In the genomic region with DNA sequence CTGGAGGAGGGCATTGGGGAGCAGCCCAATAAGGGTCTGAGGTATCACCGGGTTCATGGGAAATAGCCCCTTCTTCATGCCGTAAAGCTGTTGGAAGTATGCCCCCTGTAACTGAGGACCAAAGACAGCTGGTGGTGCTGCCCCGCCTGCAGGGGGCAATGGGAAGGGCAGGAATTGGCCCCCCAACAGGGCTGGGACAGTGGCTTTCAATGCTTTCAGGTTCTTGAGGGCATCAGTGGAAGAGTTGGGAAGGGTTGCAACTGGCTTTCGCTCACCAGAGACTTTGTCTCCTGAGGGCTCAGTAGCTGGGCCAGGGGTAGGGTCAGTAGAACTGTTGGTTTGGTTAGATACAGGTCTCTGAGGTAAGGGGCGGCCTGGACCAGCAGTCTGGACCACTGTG, we compare ENCODE assay signal across 9 mouse cellular contexts. TPM values are rescaled to one million over a fixed set of nuclear protein-coding genes. Genes with fewer than 3 reads are reported as not detected.
DNase-seq lines count a peak whose midpoint lies in the region; ATAC-seq lines count a peak whose summit lies in the region.
"Had no signal": no experiment of that assay in that cellular context is flagged by ENCODE, and none has a peak within 500 bp of the region (broad histone marks: within the 10 kb centered on the region; RNA-seq: fewer than 3 reads in every experiment).

No protein-coding gene starts in this region.

- H3K36me3 ChIP-seq in kidney, embryonic 14.5 days (ENCODE audit: control insufficient read depth, insufficient read depth, low read length): peaks cover 14% of the 10 kb centered on the region
- peaks cover 78% of the 10 kb centered on the region for H3K36me3 ChIP-seq in forebrain, embryonic 14.5 days (ENCODE audit: control insufficient read depth, insufficient read depth, low read length)
- peaks cover 65% of the 10 kb centered on the region for H3K36me3 ChIP-seq in hindbrain, embryonic 14.5 days (replicated peaks; ENCODE audit: control insufficient read depth, insufficient read depth)
- peaks cover 54% of the 10 kb centered on the region for H3K36me3 ChIP-seq in midbrain, embryonic 12.5 days

- no peaks in the 10 kb centered on the region for H3K27me3 ChIP-seq in kidney, embryonic 14.5 days (ENCODE audit: control insufficient read depth, insufficient read depth, low read length)
- no peaks in the 10 kb centered on the region for H3K27me3 ChIP-seq in forebrain, embryonic 14.5 days (replicated peaks; ENCODE audit: control insufficient read depth, insufficient read depth, low read length)
- H3K27me3 ChIP-seq in hindbrain, embryonic 14.5 days (ENCODE audit: control insufficient read depth, insufficient read depth, low read length): no peaks in the 10 kb centered on the region
- peaks cover 3% of the 10 kb centered on the region; the same call in 1 of the 2 replicates for H3K27me3 ChIP-seq in midbrain, embryonic 12.5 days

- peak overlapping the region; percentile 33 for H3K4me2 ChIP-seq in kidney, embryonic 14.5 days (replicated peaks; ENCODE audit: low read depth, low read length)
- H3K4me2 ChIP-seq in forebrain, embryonic 14.5 days (ENCODE audit: low read length): peak overlapping the region; percentile 38
- H3K4me2 ChIP-seq in hindbrain, embryonic 14.5 days (replicated peaks): peak overlapping the region; percentile 20; the same call in 1 of the 2 replicates
- no peak overlapping the region for H3K4me2 ChIP-seq in midbrain, embryonic 12.5 days (replicated peaks)

- H3K9me3 ChIP-seq in kidney, embryonic 14.5 days (ENCODE audit: control insufficient read depth, low read length): no peaks in the 10 kb centered on the region
- no peaks in the 10 kb centered on the region for H3K9me3 ChIP-seq in forebrain, embryonic 14.5 days (replicated peaks; ENCODE audit: control insufficient read depth, low read length)
- H3K9me3 ChIP-seq in hindbrain, embryonic 14.5 days (ENCODE audit: control insufficient read depth, low read length): no peaks in the 10 kb centered on the region
- H3K9me3 ChIP-seq in midbrain, embryonic 12.5 days: no peaks in the 10 kb centered on the region

- no peak overlapping the region for H3K27ac ChIP-seq in kidney, embryonic 14.5 days (ENCODE audit: low read depth, low read length)
- peak overlapping the region; percentile 63 for H3K27ac ChIP-seq in forebrain, embryonic 14.5 days (ENCODE audit: low read depth, low read length)
- no peak overlapping the region for H3K27ac ChIP-seq in hindbrain, embryonic 14.5 days
- H3K27ac ChIP-seq in midbrain, embryonic 12.5 days (replicated peaks): no peak overlapping the region

- 75% methylated on average over 5 of the region's 5 CpGs for WGBS in kidney, embryonic 14.5 days
- WGBS in forebrain, embryonic 14.5 days: 86% methylated on average over 5 of the region's 5 CpGs
- 87% methylated on average over 5 of the region's 5 CpGs for WGBS in hindbrain, embryonic 14.5 days
- WGBS in midbrain, embryonic 12.5 days: 86% methylated on average over 5 of the region's 5 CpGs

- peaks cover 16% of the 10 kb centered on the region; the same call in 1 of the 2 replicates for H3K4me1 ChIP-seq in kidney, embryonic 14.5 days (ENCODE audit: control insufficient read depth, insufficient read depth, low read length)
- H3K4me1 ChIP-seq in forebrain, embryonic 14.5 days (ENCODE audit: control insufficient read depth, insufficient read depth, low read length): peaks cover 40% of the 10 kb centered on the region
- peaks cover 15% of the 10 kb centered on the region; the same call in 1 of the 2 replicates for H3K4me1 ChIP-seq in hindbrain, embryonic 14.5 days (replicated peaks; ENCODE audit: control insufficient read depth, insufficient read depth, low read length)
- H3K4me1 ChIP-seq in midbrain, embryonic 12.5 days: peaks cover 32% of the 10 kb centered on the region

- DNase-seq in kidney, adult 11 months: no peak
- DNase-seq in forebrain, embryonic 14.5 days (ENCODE audit: low spot score): no peak
- DNase-seq in hindbrain, embryonic 14.5 days (ENCODE audit: low spot score): no peak
- no peak for DNase-seq in ovary, adult 18-20 months (ENCODE audit: low spot score)
- DNase-seq in adrenal gland, adult 8-10 months: no peak
- DNase-seq: gastrocnemius, postnatal 25 days; lung, postnatal 36 days had no signal

- no peak for ATAC-seq in kidney, embryonic 14.5 days (ENCODE audit: low FRiP score, low TSS enrichment)
- no peak for ATAC-seq in forebrain, embryonic 14.5 days
- ATAC-seq in hindbrain, embryonic 14.5 days (ENCODE audit: low FRiP score): no peak
- 0 out of 2 replicates have a peak, but pooled peaks have one; percentile 17 for ATAC-seq in midbrain, embryonic 12.5 days (ENCODE audit: low FRiP score, low read depth)

- H3K9ac ChIP-seq in kidney, embryonic 14.5 days (ENCODE audit: low read depth, low read length): peak overlapping the region; percentile 28; the same call in 1 of the 2 replicates
- peak overlapping the region; percentile 40 for H3K9ac ChIP-seq in forebrain, embryonic 14.5 days (ENCODE audit: low read length)
- no peak overlapping the region for H3K9ac ChIP-seq in hindbrain, embryonic 14.5 days
- H3K9ac ChIP-seq in midbrain, embryonic 12.5 days (replicated peaks): no peak overlapping the region

- H3K4me3 ChIP-seq in kidney, embryonic 14.5 days (ENCODE audit: low read length): no peak overlapping the region
- H3K4me3 ChIP-seq in forebrain, embryonic 14.5 days (ENCODE audit: low read depth, low read length): peak overlapping the region; percentile 8; the same call in 1 of the 2 replicates
- H3K4me3 ChIP-seq in hindbrain, embryonic 14.5 days (replicated peaks; ENCODE audit: low read length): no peak overlapping the region
- H3K4me3 ChIP-seq in midbrain, embryonic 12.5 days: no peak overlapping the region

RNA-seq across cellular contexts. Expression of a gene that starts 29.0 kb away (rescaled TPM):
- polyA plus RNA-seq in kidney, embryonic 14.5 days (2014; fragmentation: Nextera tagmentation; extraction: Ambion mirVana): 5.8 and 6.4 TPM in 2 replicates
- polyA plus RNA-seq in forebrain, embryonic 14.5 days (2014; fragmentation: Nextera tagmentation; extraction: Ambion mirVana): 8.5 and 12.0 TPM in 2 replicates
- polyA plus RNA-seq in hindbrain, embryonic 14.5 days (2014; fragmentation: Nextera tagmentation; extraction: Ambion mirVana): 17.8 and 21.5 TPM in 2 replicates
- 26.2 and 30.2 TPM in 2 replicates for polyA plus RNA-seq in midbrain, embryonic 12.5 days (2016; fragmentation: Nextera tagmentation; extraction: Ambion mirVana)
- 10 to 100 TPM in 2 of 4 experiments, 1 to 10 TPM in 2; 6.9 to 17.8 (median 11.7) TPM for total RNA-seq in adrenal gland, adult 8-10 months (2022)

RNA-seq across cellular contexts. Expression of a gene that starts 31.5 kb away (rescaled TPM):
- 14.5 and 21.8 TPM in 2 replicates for polyA plus RNA-seq in kidney, embryonic 14.5 days (2014; fragmentation: Nextera tagmentation; extraction: Ambion mirVana)
- polyA plus RNA-seq in forebrain, embryonic 14.5 days (2014; fragmentation: Nextera tagmentation; extraction: Ambion mirVana): 44.4 and 47.2 TPM in 2 replicates
- 30.4 and 30.7 TPM in 2 replicates for polyA plus RNA-seq in hindbrain, embryonic 14.5 days (2014; fragmentation: Nextera tagmentation; extraction: Ambion mirVana)
- 26.6 and 27.3 TPM in 2 replicates for polyA plus RNA-seq in midbrain, embryonic 12.5 days (2016; fragmentation: Nextera tagmentation; extraction: Ambion mirVana)
- total RNA-seq in adrenal gland, adult 8-10 months (2022): 10 to 100 TPM; 16.1 to 22.6 (median 21.0) TPM

RNA-seq across cellular contexts. Expression of a gene that starts 43.3 kb away (rescaled TPM):
- polyA plus RNA-seq in kidney, embryonic 14.5 days (2014; fragmentation: Nextera tagmentation; extraction: Ambion mirVana): 11.4 and 17.8 TPM in 2 replicates
- polyA plus RNA-seq in forebrain, embryonic 14.5 days (2014; fragmentation: Nextera tagmentation; extraction: Ambion mirVana): 8.1 and 9.2 TPM in 2 replicates
- 6.3 and 8.6 TPM in 2 replicates for polyA plus RNA-seq in hindbrain, embryonic 14.5 days (2014; fragmentation: Nextera tagmentation; extraction: Ambion mirVana)
- 8.2 and 10.9 TPM in 2 replicates for polyA plus RNA-seq in midbrain, embryonic 12.5 days (2016; fragmentation: Nextera tagmentation; extraction: Ambion mirVana)
- total RNA-seq in adrenal gland, adult 8-10 months (2022): 10 to 100 TPM; 24.5 to 29.3 (median 26.0) TPM

RNA-seq across cellular contexts. Expression of a gene that starts 47.9 kb away (rescaled TPM):
- polyA plus RNA-seq in kidney, embryonic 14.5 days (2014; fragmentation: Nextera tagmentation; extraction: Ambion mirVana): 80.8 and 109 TPM in 2 replicates
- 64.1 and 72.0 TPM in 2 replicates for polyA plus RNA-seq in forebrain, embryonic 14.5 days (2014; fragmentation: Nextera tagmentation; extraction: Ambion mirVana)
- polyA plus RNA-seq in hindbrain, embryonic 14.5 days (2014; fragmentation: Nextera tagmentation; extraction: Ambion mirVana): 42.6 and 43.1 TPM in 2 replicates
- polyA plus RNA-seq in midbrain, embryonic 12.5 days (2016; fragmentation: Nextera tagmentation; extraction: Ambion mirVana): 65.7 and 69.6 TPM in 2 replicates
- 10 to 100 TPM; 35.3 to 44.0 (median 39.4) TPM for total RNA-seq in adrenal gland, adult 8-10 months (2022)

RNA-seq across cellular contexts. Expression of a gene that starts 53.6 kb away (rescaled TPM):
- polyA plus RNA-seq in kidney, embryonic 14.5 days (2014; fragmentation: Nextera tagmentation; extraction: Ambion mirVana): 0.43 and 0.55 TPM in 2 replicates
- 24.1 and 28.9 TPM in 2 replicates for polyA plus RNA-seq in forebrain, embryonic 14.5 days (2014; fragmentation: Nextera tagmentation; extraction: Ambion mirVana)
- 35.4 and 42.7 TPM in 2 replicates for polyA plus RNA-seq in hindbrain, embryonic 14.5 days (2014; fragmentation: Nextera tagmentation; extraction: Ambion mirVana)
- 7.2 and 9.9 TPM in 2 replicates for polyA plus RNA-seq in midbrain, embryonic 12.5 days (2016; fragmentation: Nextera tagmentation; extraction: Ambion mirVana)
- total RNA-seq in adrenal gland, adult 8-10 months (2022): 1 to 10 TPM; 3.3 to 6.9 (median 5.3) TPM

Comparison
In these comparisons a context has a peak if more than half of its experiments do, and no peak if none do; other contexts are left out.
1. H3K9ac ChIP-seq: peak in kidney, embryonic 14.5 days (single experiment) and forebrain, embryonic 14.5 days (single experiment); none in hindbrain, embryonic 14.5 days (single experiment) and midbrain, embryonic 12.5 days (single experiment).